Mouse (Mus musculus) bone marrow, adult 2 months (tissue): ENCODE data around the gene Eci1.

Source experiments
- CTCF ChIP-seq: fragments of 200-500 bp; IDR thresholded peaks from 2 replicates; pipeline ENCODE4 v1.5.1; 2011; ENCODE audit warnings: low read length, control low read depth; ENCODE audit not compliant: control insufficient read depth, insufficient read depth
- POLR2A ChIP-seq: fragments of 200-500 bp; IDR thresholded peaks from 2 replicates; pipeline ENCODE4 v1.6.1; 2011; ENCODE audit warnings: low read depth, mild to moderate bottlenecking, control low read depth, low read length, borderline replicate concordance; ENCODE audit not compliant: control insufficient read depth

DNA sequence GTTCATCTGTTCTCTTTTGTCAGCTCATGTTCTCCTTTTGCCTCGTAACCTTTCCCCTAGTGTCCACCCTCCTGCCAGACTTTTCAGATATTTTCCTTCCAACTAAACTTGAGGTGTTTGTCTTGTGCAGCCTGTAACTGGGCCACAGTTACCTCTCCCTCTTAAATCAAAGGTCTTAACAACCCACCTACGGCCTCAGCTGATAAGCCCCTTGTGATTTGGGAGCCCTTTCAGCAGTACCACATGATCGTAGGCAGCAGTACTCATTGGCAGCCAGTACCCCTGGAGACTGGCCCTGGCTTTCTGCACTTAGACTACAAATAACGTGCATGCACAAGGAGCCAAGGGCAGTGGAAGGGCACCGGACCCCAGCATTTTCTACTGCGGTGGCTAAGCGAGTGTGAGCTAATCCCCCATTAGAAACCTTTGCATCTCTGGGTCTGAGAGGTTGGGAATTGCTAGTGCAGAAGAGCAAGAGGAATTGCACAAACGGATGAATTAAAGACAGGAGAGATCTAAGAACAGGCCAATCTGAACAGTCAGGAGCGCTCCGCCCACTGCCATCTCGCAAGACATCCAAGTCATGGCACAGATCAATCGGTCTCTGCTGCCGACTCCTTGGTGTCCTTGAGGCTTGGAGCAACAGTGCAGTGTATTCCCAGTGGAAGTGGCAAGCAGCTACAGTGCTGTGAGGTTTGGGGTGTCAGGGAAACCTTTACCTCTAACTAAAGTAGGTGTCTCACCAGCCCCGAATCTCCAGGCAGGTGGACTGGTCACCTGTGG lies 3.0 kb downstream of the Eci1 start:
- TF ChIP-seq POLR2A (no peak), CTCF (no peak)
